Mouse (Mus musculus) embryonic fibroblast, embryonic 13.5 days (primary cell): ENCODE measurements around the gene Ldhal6b.
"Not testable (repeated sequence)": the region's sequence is repeated elsewhere in the genome, so short reads cannot be mapped to it uniquely, and the experiment has no call there.

Experiments
- CTCF ChIP-seq: IDR thresholded peaks from 2 replicates; pipeline ENCODE4 v1.5.1; 2011; ENCODE audit warnings: mild to moderate bottlenecking, control low read depth, low read length, moderate library complexity, borderline replicate concordance; ENCODE audit not compliant: insufficient read depth
- POLR2A ChIP-seq: IDR thresholded peaks from 2 replicates; pipeline ENCODE4 v1.6.1; 2011; ENCODE audit warnings: low read depth, mild to moderate bottlenecking, control low read depth, low read length, moderate library complexity

DNA sequence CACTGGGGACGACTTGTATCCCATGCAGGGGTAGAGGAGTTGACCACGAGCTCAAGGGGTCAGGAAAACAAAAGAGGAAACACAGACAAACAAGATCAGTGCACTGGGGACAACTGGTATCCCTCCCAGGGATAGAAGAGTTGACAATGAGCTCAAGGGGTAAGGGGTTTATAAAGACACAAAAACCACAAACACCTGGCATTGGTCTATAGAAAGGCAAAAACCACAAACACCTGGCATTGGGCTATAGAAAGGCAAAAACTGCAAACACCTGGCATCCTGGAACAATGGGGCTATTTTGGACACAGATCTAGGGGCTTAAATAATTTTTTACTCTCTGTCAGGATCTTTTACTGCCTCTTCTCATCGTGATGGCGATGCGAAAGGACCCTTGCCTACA is 23.8 kb upstream of the Ldhal6b start:
- not testable (repeated sequence) for TF ChIP-seq CTCF, POLR2A
